Mouse (Mus musculus): ENCODE results near the gene Stard7. TPM values are rescaled to one million over a fixed set of nuclear protein-coding genes. Genes with fewer than 3 reads are reported as not detected.
"Not testable (repeated sequence)": the region's sequence is repeated elsewhere in the genome, so short reads cannot be mapped to it uniquely, and the experiment has no call there.

Gene Stard7
- polyA plus RNA-seq, 1 experiment: 25.4 TPM

GRCm38 (mm10) chr2:127297001-127297805 lies 27.2 kb downstream of the Stard7 start:
- no peak overlapping the region for H3K27ac ChIP-seq (ENCODE audit: control insufficient read depth, insufficient read depth, low read depth, low read length, poor library complexity)
- no peak overlapping the region for H3K4me3 ChIP-seq (replicated peaks; ENCODE audit: control insufficient read depth, low read depth, low read length)
- no peak for TF ChIP-seq POLR2A (IDR thresholded peaks at IDR 0.05; ENCODE audit: borderline replicate concordance, control insufficient read depth, low read depth, low read length)
- TF ChIP-seq CTCF (IDR thresholded peaks at IDR 0.05; ENCODE audit: control insufficient read depth, insufficient read depth, low read length): no peak
- H3K4me1 ChIP-seq (ENCODE audit: control insufficient read depth, insufficient read depth, low read length): peaks cover 7% of the 10 kb centered on the region; the same call in 1 of the 2 replicates
- 83% methylated on average over 7 of the region's 7 CpGs for WGBS

- H3K4me3 ChIP-seq (replicated peaks; ENCODE audit: control insufficient read depth, low read depth, low read length): no peak overlapping the region
- peaks cover 7% of the 10 kb centered on the region; the same call in 1 of the 2 replicates for H3K4me1 ChIP-seq (ENCODE audit: control insufficient read depth, insufficient read depth, low read length)
- H3K27ac ChIP-seq (ENCODE audit: control insufficient read depth, insufficient read depth, low read depth, low read length, poor library complexity): no peak overlapping the region; the same call in 1 of the 2 replicates
- 56% methylated on average over 1 of the region's 1 CpGs for WGBS
- TF ChIP-seq POLR2A (IDR thresholded peaks at IDR 0.05; ENCODE audit: borderline replicate concordance, control insufficient read depth, low read depth, low read length): no peak
- TF ChIP-seq CTCF (IDR thresholded peaks at IDR 0.05; ENCODE audit: control insufficient read depth, insufficient read depth, low read length): no peak
Observed at GRCm38 (mm10) chr2:127298056-127298455, 28.0 kb downstream of the Stard7 start.

GRCm38 (mm10) chr2:127300701-127301100 lies 30.7 kb downstream of the Stard7 start:
- peak overlapping the region; percentile 39; the same call in 1 of the 2 replicates for H3K27ac ChIP-seq (ENCODE audit: control insufficient read depth, insufficient read depth, low read depth, low read length, poor library complexity)
- peaks cover 7% of the 10 kb centered on the region; the same call in 1 of the 2 replicates for H3K4me1 ChIP-seq (ENCODE audit: control insufficient read depth, insufficient read depth, low read length)

GRCm38 (mm10) chr2:127301883-127302282 lies 31.9 kb downstream of the Stard7 start:
- no peak overlapping the region for H3K4me3 ChIP-seq (replicated peaks; ENCODE audit: control insufficient read depth, low read depth, low read length)
- TF ChIP-seq POLR2A (IDR thresholded peaks at IDR 0.05; ENCODE audit: borderline replicate concordance, control insufficient read depth, low read depth, low read length): no peak
- TF ChIP-seq CTCF (IDR thresholded peaks at IDR 0.05; ENCODE audit: control insufficient read depth, insufficient read depth, low read length): no peak
- 65% methylated on average over 3 of the region's 3 CpGs for WGBS

More at GRCm38 (mm10) chr2:127300701-127301100, 30.7 kb downstream of the Stard7 start:
- H3K4me3 ChIP-seq (replicated peaks; ENCODE audit: control insufficient read depth, low read depth, low read length): no peak overlapping the region
- WGBS: 61% methylated on average over 3 of the region's 3 CpGs
- TF ChIP-seq CTCF (IDR thresholded peaks at IDR 0.05; ENCODE audit: control insufficient read depth, insufficient read depth, low read length) (no peak), POLR2A (IDR thresholded peaks at IDR 0.05; ENCODE audit: borderline replicate concordance, control insufficient read depth, low read depth, low read length) (no peak)

GRCm38 (mm10) chr2:127304192-127304591 lies 34.2 kb downstream of the Stard7 start:
- H3K27ac ChIP-seq (ENCODE audit: control insufficient read depth, insufficient read depth, low read depth, low read length, poor library complexity); H3K4me3 ChIP-seq (replicated peaks; ENCODE audit: control insufficient read depth, low read depth, low read length); H3K4me1 ChIP-seq (ENCODE audit: control insufficient read depth, insufficient read depth, low read length): not testable (repeated sequence)
- 81% methylated on average over 4 of the region's 4 CpGs for WGBS

More at GRCm38 (mm10) chr2:127301883-127302282, 31.9 kb downstream of the Stard7 start:
- H3K27ac ChIP-seq (ENCODE audit: control insufficient read depth, insufficient read depth, low read depth, low read length, poor library complexity): no peak overlapping the region; the same call in 1 of the 2 replicates
- peaks cover 7% of the 10 kb centered on the region; the same call in 1 of the 2 replicates for H3K4me1 ChIP-seq (ENCODE audit: control insufficient read depth, insufficient read depth, low read length)

- 91% methylated on average over 3 of the region's 3 CpGs for WGBS
- peaks cover 3% of the 10 kb centered on the region; the same call in 1 of the 2 replicates for H3K4me1 ChIP-seq (ENCODE audit: control insufficient read depth, insufficient read depth, low read length)
- H3K4me3 ChIP-seq (replicated peaks; ENCODE audit: control insufficient read depth, low read depth, low read length): no peak overlapping the region
- no peak overlapping the region for H3K27ac ChIP-seq (ENCODE audit: control insufficient read depth, insufficient read depth, low read depth, low read length, poor library complexity)
- TF ChIP-seq POLR2A (IDR thresholded peaks at IDR 0.05; ENCODE audit: borderline replicate concordance, control insufficient read depth, low read depth, low read length) (no peak), CTCF (IDR thresholded peaks at IDR 0.05; ENCODE audit: control insufficient read depth, insufficient read depth, low read length) (no peak)
Observed at GRCm38 (mm10) chr2:127304609-127305210, 34.7 kb downstream of the Stard7 start.

- TF ChIP-seq CTCF (IDR thresholded peaks at IDR 0.05; ENCODE audit: control insufficient read depth, insufficient read depth, low read length) (peak; percentile 13; the same call in 1 of the 2 replicates), POLR2A (IDR thresholded peaks at IDR 0.05; ENCODE audit: borderline replicate concordance, control insufficient read depth, low read depth, low read length) (no peak)
- no peak overlapping the region for H3K4me3 ChIP-seq (replicated peaks; ENCODE audit: control insufficient read depth, low read depth, low read length)
- no peak overlapping the region for H3K27ac ChIP-seq (ENCODE audit: control insufficient read depth, insufficient read depth, low read depth, low read length, poor library complexity)
- peaks cover 3% of the 10 kb centered on the region for H3K4me1 ChIP-seq (ENCODE audit: control insufficient read depth, insufficient read depth, low read length)
Observed at GRCm38 (mm10) chr2:127306123-127306522, 36.1 kb downstream of the Stard7 start.

GRCm38 (mm10) chr2:127307179-127307578 lies 37.2 kb downstream of the Stard7 start:
- no peak overlapping the region for H3K27ac ChIP-seq (ENCODE audit: control insufficient read depth, insufficient read depth, low read depth, low read length, poor library complexity)
- no peak overlapping the region for H3K4me3 ChIP-seq (replicated peaks; ENCODE audit: control insufficient read depth, low read depth, low read length)
- TF ChIP-seq POLR2A (IDR thresholded peaks at IDR 0.05; ENCODE audit: borderline replicate concordance, control insufficient read depth, low read depth, low read length) (no peak), CTCF (IDR thresholded peaks at IDR 0.05; ENCODE audit: control insufficient read depth, insufficient read depth, low read length) (no peak)
- WGBS: 28% methylated on average over 3 of the region's 3 CpGs
- peaks cover 1% of the 10 kb centered on the region for H3K4me1 ChIP-seq (ENCODE audit: control insufficient read depth, insufficient read depth, low read length)
